Mouse (Mus musculus): ENCODE data around the gene Eif1ax. TPM values are rescaled to one million over a fixed set of nuclear protein-coding genes. Genes with fewer than 3 reads are reported as not detected.
"Not testable (repeated sequence)": the region's sequence is repeated elsewhere in the genome, so short reads cannot be mapped to it uniquely, and the experiment has no call there.

Eif1ax gene
- polyA plus RNA-seq, 1 experiment from 2014 or later, result 136 TPM

DNA sequence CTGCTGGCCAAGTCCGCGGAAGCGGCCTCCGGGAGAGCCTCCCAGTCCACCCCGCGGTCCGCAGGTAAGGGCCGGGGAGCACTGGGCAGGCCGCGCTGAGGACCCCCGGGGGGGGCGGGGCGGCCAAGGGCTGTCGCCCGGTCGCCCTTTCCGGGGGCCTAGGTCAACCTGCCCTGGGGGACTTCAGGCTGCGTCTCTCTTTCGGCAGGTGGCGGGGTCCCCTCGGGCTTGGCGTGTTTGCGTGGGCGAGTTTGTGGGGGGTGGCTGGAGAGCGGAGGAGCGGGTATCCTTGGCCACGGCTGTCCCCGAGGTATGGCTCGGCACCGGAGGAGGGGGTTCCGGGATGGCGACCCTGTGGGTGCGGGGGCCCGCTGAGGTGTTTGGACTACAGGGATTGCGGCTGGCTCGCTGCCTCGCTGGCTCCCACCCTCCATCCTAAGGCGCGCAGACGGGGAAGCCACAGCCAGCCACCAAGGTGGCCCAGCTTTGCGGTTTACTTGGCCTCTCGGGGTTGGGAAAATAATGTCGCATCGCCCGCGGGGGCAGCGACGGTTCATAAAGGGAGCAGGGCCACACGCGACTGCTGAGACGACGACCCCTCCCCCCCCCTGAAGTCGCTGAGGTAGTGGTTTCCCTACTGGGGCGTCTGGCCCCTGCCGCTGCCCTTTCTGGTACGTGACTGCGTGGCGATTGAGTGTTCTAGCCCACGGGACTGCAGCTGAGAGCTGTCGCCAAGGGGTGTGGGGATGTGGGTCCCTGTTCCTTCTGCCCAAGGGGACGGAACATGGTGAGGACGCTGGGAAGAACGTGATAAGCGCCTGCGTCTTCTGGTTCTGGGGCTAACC, 43.1 kb downstream of the Eif1ax start:
- Histone ChIP-seq H3K36me3 (ENCODE audit: insufficient read depth, low read length) (no peaks in the 10 kb centered on the region), H3K27me3 (ENCODE audit: insufficient read depth, low read length) (peaks cover 39% of the 10 kb centered on the region; the same call in 1 of the 2 replicates), H3K9me3 (ENCODE audit: low read length) (0 out of 2 replicates have a peak, but pooled peaks cover 2% of the 10 kb centered on the region), H3K4me2 (replicated peaks; ENCODE audit: low read depth, low read length) (peak overlapping the region; percentile 91), H3K9ac (replicated peaks; ENCODE audit: low read length) (no peak overlapping the region; the same call in 1 of the 2 replicates), H3K27ac (ENCODE audit: low read length) (no peak overlapping the region), H3K4me1 (ENCODE audit: insufficient read depth, low read length) (no peaks in the 10 kb centered on the region), H3K4me3 (ENCODE audit: low read length) (peak overlapping the region; percentile 58)
- ATAC-seq (ENCODE audit: low FRiP score, low TSS enrichment), result peak; percentile 60
- WGBS, result 20% methylated on average over 52 of the region's 65 CpGs

DNA sequence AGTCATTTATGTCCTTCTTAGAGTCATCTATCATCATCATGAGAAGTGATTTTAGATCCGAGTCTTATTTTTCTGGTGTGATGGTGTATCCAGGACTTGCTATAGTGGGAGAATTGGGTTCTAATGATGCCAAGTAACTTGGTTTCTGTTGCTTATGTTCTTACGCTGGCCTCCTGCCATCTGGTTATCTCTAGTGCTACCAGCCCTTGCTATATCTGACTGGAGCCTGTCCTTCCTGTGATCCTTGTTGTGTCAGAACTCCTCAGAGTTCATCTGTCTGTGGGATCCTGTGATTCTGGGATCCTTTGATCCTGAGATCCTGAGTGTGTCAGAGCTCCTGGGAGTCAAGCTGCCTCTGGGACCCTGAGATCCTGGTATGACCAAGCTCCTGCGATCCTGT, 58.5 kb downstream of the Eif1ax start:
- not testable (repeated sequence) for ATAC-seq (ENCODE audit: low FRiP score, low TSS enrichment); H3K9ac ChIP-seq (replicated peaks; ENCODE audit: low read length); H3K4me3 ChIP-seq (ENCODE audit: low read length); H3K4me2 ChIP-seq (replicated peaks; ENCODE audit: low read depth, low read length); H3K4me1 ChIP-seq (ENCODE audit: insufficient read depth, low read length); H3K9me3 ChIP-seq (ENCODE audit: low read length); H3K36me3 ChIP-seq (ENCODE audit: insufficient read depth, low read length); H3K27me3 ChIP-seq (ENCODE audit: insufficient read depth, low read length); H3K27ac ChIP-seq (ENCODE audit: low read length)
- 88% methylated on average over 3 of the region's 3 CpGs for WGBS

Other genes starting within 250 kb of the Eif1ax start
- gene Rps6ka3, start 161.9 kb upstream of the Eif1ax start, polyA plus RNA-seq (2015; fragmentation: Nextera tagmentation; extraction: Ambion mirVana), result 6.6 and 8.4 TPM in 2 replicates
- 2.4 and 2.8 TPM in 2 replicates for gene Map7d2, start 42.4 kb downstream of the Eif1ax start, polyA plus RNA-seq (2015; fragmentation: Nextera tagmentation; extraction: Ambion mirVana)
- 20.6 and 21.3 TPM in 2 replicates for gene Bclaf3, start 154.5 kb downstream of the Eif1ax start, polyA plus RNA-seq (2015; fragmentation: Nextera tagmentation; extraction: Ambion mirVana)

Data from kidney, embryonic 16.5 days (tissue).